Comparison of ENCODE assay signal across 9 mouse cellular contexts in the genomic region with DNA sequence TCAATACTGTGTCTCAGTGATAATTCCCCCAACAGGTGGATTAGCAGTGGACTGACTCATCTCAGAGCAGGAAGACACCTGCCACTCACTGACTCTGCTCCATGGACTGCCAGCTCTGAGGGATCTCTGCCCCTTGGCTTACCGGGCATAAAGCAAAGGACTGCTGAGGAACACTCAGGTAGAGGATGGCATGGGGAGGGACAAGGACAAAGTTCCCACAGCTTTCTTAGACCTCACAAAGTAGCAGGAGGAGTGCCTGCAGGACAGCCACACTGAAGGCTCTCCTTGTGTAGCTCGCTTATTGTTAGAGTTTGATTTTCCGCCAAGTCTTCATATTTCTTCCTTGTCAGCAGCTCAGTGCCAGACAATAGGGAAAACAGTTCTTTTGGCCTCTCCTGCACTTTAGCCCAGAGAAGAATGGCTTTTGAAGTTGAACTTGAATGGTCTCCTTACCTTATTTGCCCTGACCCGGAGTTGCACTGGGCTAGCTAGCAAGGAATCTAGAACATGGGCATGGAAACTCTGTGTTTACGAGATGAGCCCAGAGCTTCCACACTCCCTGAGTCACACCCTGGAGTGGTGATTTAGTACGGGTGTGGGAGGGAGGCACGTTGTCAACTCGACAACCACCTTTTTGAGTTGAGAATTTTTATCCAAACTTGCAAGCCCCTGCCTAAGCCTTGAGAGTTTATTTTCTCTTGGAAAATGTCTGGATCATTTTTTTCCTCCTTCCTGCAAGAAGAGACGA.
DNase-seq lines count a peak whose midpoint lies in the region; ATAC-seq and TF ChIP-seq lines count a peak whose summit lies in the region.
"Had no signal": no experiment of that assay in that cellular context is flagged by ENCODE, and none has a peak within 500 bp of the region (broad histone marks: within the 10 kb centered on the region; RNA-seq: fewer than 3 reads in every experiment).

No protein-coding gene starts in this region.

- no peak for DNase-seq in embryonic facial prominence, embryonic 10.5 days (ENCODE audit: low spot score)
- DNase-seq in heart, adult 8-10 months (ENCODE audit: low spot score) = peak; percentile 65
- DNase-seq in lung, adult 2 months = peak; percentile 33
- no peak for DNase-seq in thymus, postnatal 25 days
- DNase-seq: midbrain, embryonic 14.5 days had no signal

- no peak overlapping the region for H3K9ac ChIP-seq in embryonic facial prominence, embryonic 12.5 days
- H3K9ac ChIP-seq in midbrain, embryonic 15.5 days = no peak overlapping the region

- no peak for TF ChIP-seq POLR2A in lung, adult 2 months (IDR thresholded peaks at IDR 0.05; ENCODE audit: borderline replicate concordance, extremely low read depth, low read depth, low read length)

- H3K36me3 ChIP-seq in embryonic facial prominence, embryonic 12.5 days = no peaks in the 10 kb centered on the region
- H3K36me3 ChIP-seq in embryonic facial prominence, embryonic 10.5 days (replicated peaks) = no peaks in the 10 kb centered on the region
- H3K36me3 ChIP-seq in C2C12 (ENCODE audit: control insufficient read depth, insufficient read depth) = no peaks in the 10 kb centered on the region
- H3K36me3 ChIP-seq in midbrain, embryonic 15.5 days (replicated peaks) = no peaks in the 10 kb centered on the region

- WGBS in embryonic facial prominence, embryonic 12.5 days = 76% methylated on average over 9 of the region's 9 CpGs
- WGBS in embryonic facial prominence, embryonic 10.5 days = 87% methylated on average over 9 of the region's 9 CpGs
- WGBS in lung, adult 2 months = 19% methylated on average over 9 of the region's 9 CpGs
- WGBS in midbrain, embryonic 15.5 days = 72% methylated on average over 9 of the region's 9 CpGs

- H3K4me2 ChIP-seq in embryonic facial prominence, embryonic 12.5 days (replicated peaks) = no peak overlapping the region
- no peak overlapping the region for H3K4me2 ChIP-seq in midbrain, embryonic 15.5 days

- no peaks in the 10 kb centered on the region for H3K79me3 ChIP-seq in C2C12 (ENCODE audit: low read depth)

- no peaks in the 10 kb centered on the region for H3K79me2 ChIP-seq in C2C12 (ENCODE audit: control insufficient read depth, insufficient read depth)

- H3K27me3 ChIP-seq in embryonic facial prominence, embryonic 12.5 days = no peaks in the 10 kb centered on the region
- peaks cover 7% of the 10 kb centered on the region; the same call in 1 of the 2 replicates for H3K27me3 ChIP-seq in embryonic facial prominence, embryonic 10.5 days (replicated peaks; ENCODE audit: low read depth, poor library complexity, severe bottlenecking)
- no peaks in the 10 kb centered on the region for H3K27me3 ChIP-seq in C2C12 (ENCODE audit: control insufficient read depth, insufficient read depth, insufficient read length)
- H3K27me3 ChIP-seq in midbrain, embryonic 15.5 days (replicated peaks) = no peaks in the 10 kb centered on the region

- 0 out of 2 replicates have a peak overlapping the region, but pooled peaks have one; percentile 17 for H3K27ac ChIP-seq in embryonic facial prominence, embryonic 12.5 days
- H3K27ac ChIP-seq in embryonic facial prominence, embryonic 10.5 days (replicated peaks) = no peak overlapping the region
- H3K27ac ChIP-seq in midbrain, embryonic 15.5 days = no peak overlapping the region

- TF ChIP-seq CTCF in C2C12 (IDR thresholded peaks at IDR 0.05; ENCODE audit: control insufficient read depth, insufficient read depth, insufficient read length) = no peak
- no peak for TF ChIP-seq CTCF in lung, adult 2 months (IDR thresholded peaks at IDR 0.05; ENCODE audit: insufficient read depth, low read length)

- H3K4me1 ChIP-seq in embryonic facial prominence, embryonic 12.5 days = no peaks in the 10 kb centered on the region
- no peaks in the 10 kb centered on the region for H3K4me1 ChIP-seq in embryonic facial prominence, embryonic 10.5 days
- 0 out of 2 replicates have a peak, but pooled peaks cover 2% of the 10 kb centered on the region for H3K4me1 ChIP-seq in lung, adult 2 months (ENCODE audit: control insufficient read depth, insufficient read depth, low read length)
- H3K4me1 ChIP-seq in midbrain, embryonic 15.5 days = peaks cover 4% of the 10 kb centered on the region; the same call in 1 of the 2 replicates

- no peak overlapping the region for H3K4me3 ChIP-seq in embryonic facial prominence, embryonic 12.5 days
- no peak overlapping the region for H3K4me3 ChIP-seq in embryonic facial prominence, embryonic 10.5 days
- no peak overlapping the region for H3K4me3 ChIP-seq in C2C12 (ENCODE audit: insufficient read depth, poor library complexity, severe bottlenecking)
- H3K4me3 ChIP-seq in lung, adult 2 months (replicated peaks; ENCODE audit: extremely low read depth, low read depth, low read length) = no peak overlapping the region
- H3K4me3 ChIP-seq in midbrain, embryonic 15.5 days = no peak overlapping the region

- ATAC-seq in embryonic facial prominence, embryonic 12.5 days (ENCODE audit: insufficient number of reproducible peaks, insufficient read depth, low FRiP score, low TSS enrichment) = no peak
- no peak for ATAC-seq in megakaryocyte-erythroid progenitor cell, adult 5-6 weeks (replicated peaks; ENCODE audit: low FRiP score, low TSS enrichment, poor library complexity, severe bottlenecking)
- ATAC-seq in midbrain, embryonic 15.5 days (replicated peaks) = no peak

- no peaks in the 10 kb centered on the region for H3K9me3 ChIP-seq in embryonic facial prominence, embryonic 12.5 days
- H3K9me3 ChIP-seq in embryonic facial prominence, embryonic 10.5 days = no peaks in the 10 kb centered on the region
- H3K9me3 ChIP-seq in midbrain, embryonic 15.5 days = no peaks in the 10 kb centered on the region

- H3ac ChIP-seq in C2C12 (ENCODE audit: control insufficient read depth, insufficient read length, low read depth) = no peak overlapping the region

TF ChIP-seq in C2C12, 6 proteins besides CTCF, POLR2A, EP300 and RAD21:
- TF ChIP-seq MYOD1 (IDR thresholded peaks at IDR 0.05; ENCODE audit: control insufficient read depth, insufficient read length, low read depth) (peak; percentile 18), MYOG (IDR thresholded peaks at IDR 0.05; ENCODE audit: control insufficient read depth, extremely low read depth, insufficient read length) (no peak)

Comparison
In these comparisons a context has a peak if more than half of its experiments do, and no peak if none do; other contexts are left out.
1. DNase-seq: peak in heart, adult 8-10 months (single experiment) and lung, adult 2 months (single experiment); none in embryonic facial prominence, embryonic 10.5 days (single experiment) and thymus, postnatal 25 days (single experiment).